Mouse (Mus musculus) limb, embryonic 15.5 days (tissue): ENCODE measurements around the gene Mlf2. TPM values are rescaled to one million over a fixed set of nuclear protein-coding genes. Genes with fewer than 3 reads are reported as not detected.

ENCODE experiments used
- polyA plus RNA-seq: library from polyadenylated mRNA; unstranded; fragments of >200 nt; fragmentation: Nextera tagmentation; extraction: Ambion mirVana; gene quantifications from 2 replicates; pipeline ENCODE4 v1.2.1, GENCODE M21; 2015

Gene Mlf2
- polyA plus RNA-seq, 1 experiment from 2014 or later, result 352 TPM

Other genes with a start within 250 kb of the Mlf2 start
- gene Emg1, start 219.2 kb upstream of the Mlf2 start, polyA plus RNA-seq, result 164 and 183 TPM in 2 replicates
- 285 and 312 TPM in 2 replicates for gene Phb2, start 219.1 kb upstream of the Mlf2 start, polyA plus RNA-seq
- 17.4 and 17.8 TPM in 2 replicates for gene Ptpn6, start 192.7 kb upstream of the Mlf2 start, polyA plus RNA-seq
- 356 and 402 TPM in 2 replicates for gene Grcc10, start 190.0 kb upstream of the Mlf2 start, polyA plus RNA-seq
- gene Gm45234, start 175.4 kb upstream of the Mlf2 start, polyA plus RNA-seq, result 0.10 TPM in 1 of 2 replicates, not detected in the other
- gene Atn1, start 174.9 kb upstream of the Mlf2 start, polyA plus RNA-seq, result 15.1 and 15.7 TPM in 2 replicates
- gene Eno2, start 161.7 kb upstream of the Mlf2 start, polyA plus RNA-seq, result 7.9 and 9.1 TPM in 2 replicates
- gene Lrrc23, start 151.7 kb upstream of the Mlf2 start, polyA plus RNA-seq, result 0.36 and 0.83 TPM in 2 replicates
- 14.1 and 15.5 TPM in 2 replicates for gene Spsb2, start 122.7 kb upstream of the Mlf2 start, polyA plus RNA-seq
- 940 and 1,131 TPM in 2 replicates for gene Tpi1, start 117.1 kb upstream of the Mlf2 start, polyA plus RNA-seq
- gene Usp5, start 101.9 kb upstream of the Mlf2 start, polyA plus RNA-seq, result 134 and 136 TPM in 2 replicates
- 124 and 141 TPM in 2 replicates for gene Cdca3, start 101.8 kb upstream of the Mlf2 start, polyA plus RNA-seq
- gene Gnb3, start 91.1 kb upstream of the Mlf2 start, polyA plus RNA-seq, result 0.96 and 3.2 TPM in 2 replicates
- 43.7 and 62.3 TPM in 2 replicates for gene P3h3, start 73.6 kb upstream of the Mlf2 start, polyA plus RNA-seq
- 1.6 and 2.9 TPM in 2 replicates for gene Gpr162, start 67.4 kb upstream of the Mlf2 start, polyA plus RNA-seq
- gene Cd4, start 43.2 kb upstream of the Mlf2 start, polyA plus RNA-seq, result 0.24 and 0.31 TPM in 2 replicates
- 2.3 TPM in 2 replicates for gene Lag3, start 19.7 kb upstream of the Mlf2 start, polyA plus RNA-seq
- 241 and 331 TPM in 2 replicates for gene Ptms, start 11.3 kb upstream of the Mlf2 start, polyA plus RNA-seq
- gene Cops7a, start 34.2 kb downstream of the Mlf2 start, polyA plus RNA-seq, result 146 and 160 TPM in 2 replicates
- gene Pianp, start 65.3 kb downstream of the Mlf2 start, polyA plus RNA-seq, result 20.8 and 21.3 TPM in 2 replicates
- 16.9 and 17.9 TPM in 2 replicates for gene Zfp384, start 77.8 kb downstream of the Mlf2 start, polyA plus RNA-seq
- 141 and 146 TPM in 2 replicates for gene Ing4, start 108.4 kb downstream of the Mlf2 start, polyA plus RNA-seq
- gene Acrbp, start 118.3 kb downstream of the Mlf2 start, polyA plus RNA-seq, result 9.9 and 12.4 TPM in 2 replicates
- 6.5 and 6.6 TPM in 2 replicates for gene Lpar5, start 136.5 kb downstream of the Mlf2 start, polyA plus RNA-seq
- gene Chd4, start 164.6 kb downstream of the Mlf2 start, polyA plus RNA-seq, result 66.7 TPM in 2 replicates
- 54.4 and 58.0 TPM in 2 replicates for gene Nop2, start 200.5 kb downstream of the Mlf2 start, polyA plus RNA-seq
- 26.6 and 46.8 TPM in 2 replicates for gene Iffo1, start 213.9 kb downstream of the Mlf2 start, polyA plus RNA-seq
- 1,547 and 1,728 TPM in 2 replicates for gene Gapdh, start 235.1 kb downstream of the Mlf2 start, polyA plus RNA-seq